Comparison of ENCODE assay signal across 11 mouse cellular contexts in genomic region chr4:41527996-41528395, GRCm38 (mm10). TPM values are rescaled to one million over a fixed set of nuclear protein-coding genes. Genes with fewer than 3 reads are reported as not detected.
A peak's percentile ranks its signal among the peaks of the same experiment; 100 is the strongest.
DNase-seq lines count a peak whose midpoint lies in the region; ATAC-seq and TF ChIP-seq lines count a peak whose summit lies in the region.
"Had no signal": no experiment of that assay in that cellular context is flagged by ENCODE, and none has a peak within 500 bp of the region (broad histone marks: within the 10 kb centered on the region; RNA-seq: fewer than 3 reads in every experiment).

No protein-coding gene starts in this region.

- no peak for TF ChIP-seq EP300 in lung, postnatal 0 days (IDR thresholded peaks at IDR 0.05)

- H3K4me3 ChIP-seq in lung, embryonic 16.5 days (ENCODE audit: low read length), result no peak overlapping the region
- H3K4me3 ChIP-seq in lung, postnatal 0 days (ENCODE audit: low read depth, low read length), result no peak overlapping the region
- no peak overlapping the region for H3K4me3 ChIP-seq in midbrain, postnatal 0 days (ENCODE audit: low read depth, low read length)

- H3K27ac ChIP-seq in lung, embryonic 16.5 days (ENCODE audit: low read length), result no peak overlapping the region
- H3K27ac ChIP-seq in lung, postnatal 0 days (ENCODE audit: low read length), result no peak overlapping the region
- no peak overlapping the region for H3K27ac ChIP-seq in midbrain, postnatal 0 days (ENCODE audit: low read depth, low read length)
- H3K27ac ChIP-seq: macrophage had no signal

- no peak for DNase-seq in lung, postnatal 0 days (ENCODE audit: low spot score)
- DNase-seq in cerebellum, postnatal 25 days, result peak; percentile 70 to 85
- DNase-seq in kidney, adult 8-10 months, result peak; percentile 80 to 88
- DNase-seq in midbrain, postnatal 0 days (ENCODE audit: low spot score), result peak; percentile 53
- no peak for DNase-seq in layer of hippocampus, adult 9-11 months
- no peak for DNase-seq in layer of hippocampus, postnatal 14 days (ENCODE audit: low spot score in 2 of 2)

- no peaks in the 10 kb centered on the region for H3K36me3 ChIP-seq in lung, embryonic 16.5 days (ENCODE audit: control insufficient read depth, insufficient read depth, low read length)
- no peaks in the 10 kb centered on the region for H3K36me3 ChIP-seq in lung, postnatal 0 days (ENCODE audit: insufficient read depth, low read length)
- H3K36me3 ChIP-seq in midbrain, postnatal 0 days (ENCODE audit: insufficient read depth, low read length), result peaks cover 8% of the 10 kb centered on the region; the same call in 1 of the 2 replicates

- no peak overlapping the region for H3K4me2 ChIP-seq in lung, embryonic 16.5 days (ENCODE audit: low read depth, low read length)
- no peak overlapping the region for H3K4me2 ChIP-seq in lung, postnatal 0 days (replicated peaks; ENCODE audit: low read depth, low read length)
- H3K4me2 ChIP-seq in midbrain, postnatal 0 days (ENCODE audit: low read depth, low read length, poor library complexity, severe bottlenecking), result no peak overlapping the region

- WGBS in lung, embryonic 16.5 days, result 20% methylated on average over 8 of the region's 8 CpGs
- 13% methylated on average over 8 of the region's 8 CpGs for WGBS in lung, postnatal 0 days
- 19% methylated on average over 8 of the region's 8 CpGs for WGBS in midbrain, postnatal 0 days

- no peaks in the 10 kb centered on the region for H3K27me3 ChIP-seq in lung, embryonic 16.5 days (ENCODE audit: control insufficient read depth, insufficient read depth, low read depth, low read length)
- no peaks in the 10 kb centered on the region for H3K27me3 ChIP-seq in lung, postnatal 0 days (replicated peaks; ENCODE audit: insufficient read depth, low read length)
- no peaks in the 10 kb centered on the region for H3K27me3 ChIP-seq in midbrain, postnatal 0 days (ENCODE audit: insufficient read depth, low read length)

- ATAC-seq in lung, embryonic 16.5 days (ENCODE audit: low read depth), result 0 out of 2 replicates have a peak, but pooled peaks have one; percentile 15
- no peak for ATAC-seq in lung, postnatal 0 days
- no peak for ATAC-seq in midbrain, postnatal 0 days (ENCODE audit: low FRiP score)
- ATAC-seq in megakaryocyte, adult 5-6 weeks (ENCODE audit: poor library complexity, severe bottlenecking), result no peak

- H3K9me3 ChIP-seq in lung, embryonic 16.5 days (ENCODE audit: control insufficient read depth, low read length), result no peaks in the 10 kb centered on the region
- no peaks in the 10 kb centered on the region for H3K9me3 ChIP-seq in lung, postnatal 0 days (ENCODE audit: low read length)
- no peaks in the 10 kb centered on the region for H3K9me3 ChIP-seq in midbrain, postnatal 0 days (ENCODE audit: low read length)

- 0 out of 2 replicates have a peak, but pooled peaks cover 2% of the 10 kb centered on the region for H3K4me1 ChIP-seq in lung, embryonic 16.5 days (replicated peaks; ENCODE audit: control insufficient read depth, insufficient read depth, low read length)
- no peaks in the 10 kb centered on the region for H3K4me1 ChIP-seq in lung, postnatal 0 days (ENCODE audit: insufficient read depth, low read depth, low read length)
- H3K4me1 ChIP-seq in midbrain, postnatal 0 days (ENCODE audit: insufficient read depth, low read length), result peaks cover 5% of the 10 kb centered on the region; the same call in 1 of the 2 replicates

- H3K9ac ChIP-seq in lung, embryonic 16.5 days (ENCODE audit: low read length), result no peak overlapping the region
- H3K9ac ChIP-seq in lung, postnatal 0 days (replicated peaks; ENCODE audit: low read depth), result no peak overlapping the region
- no peak overlapping the region for H3K9ac ChIP-seq in midbrain, postnatal 0 days (replicated peaks; ENCODE audit: low read length, poor library complexity, severe bottlenecking)

- TF ChIP-seq CTCF in lung, postnatal 0 days (IDR thresholded peaks at IDR 0.05), result no peak
- TF ChIP-seq CTCF in midbrain, postnatal 0 days (IDR thresholded peaks at IDR 0.05), result no peak

RNA-seq across cellular contexts. Expression of gene 1110017D15Rik, which starts 10.9 kb away (rescaled TPM):
- 15.7 and 18.6 TPM in 2 replicates for polyA plus RNA-seq in lung, embryonic 16.5 days (2015; fragmentation: Nextera tagmentation; extraction: Ambion mirVana)
- polyA plus RNA-seq in lung, postnatal 0 days (2015; fragmentation: Nextera tagmentation; extraction: Ambion mirVana), result 37.3 and 41.4 TPM in 2 replicates
- 10.9 and 11.8 TPM in 2 replicates for total RNA-seq in midbrain, postnatal 0 days (2014; rRNA removed)
- polyA plus RNA-seq in midbrain, postnatal 0 days (2015; fragmentation: Nextera tagmentation; extraction: Ambion mirVana), result 18.1 and 20.7 TPM in 2 replicates
- not detected in 2 replicates for total RNA-seq in megakaryocyte, adult 5-6 weeks (2015)
- not detected in 2 replicates for total RNA-seq in megakaryocyte, adult 5-6 weeks (2017)
- total RNA-seq in layer of hippocampus, postnatal 14 days (2021), result 10 to 100 TPM in 1 of 2 experiments, 1 to 10 TPM in 1; 4.0 to 10.3 TPM
- total RNA-seq: hematopoietic stem cell, adult 5-6 weeks; MEL had no signal

RNA-seq across cellular contexts. Expression of gene AI464131, which starts 25.1 kb away (rescaled TPM):
- 6.0 and 6.4 TPM in 2 replicates for polyA plus RNA-seq in lung, embryonic 16.5 days (2015; fragmentation: Nextera tagmentation; extraction: Ambion mirVana)
- polyA plus RNA-seq in lung, postnatal 0 days (2015; fragmentation: Nextera tagmentation; extraction: Ambion mirVana), result 5.0 and 5.5 TPM in 2 replicates
- 40.5 and 46.0 TPM in 2 replicates for total RNA-seq in midbrain, postnatal 0 days (2014; rRNA removed)
- 15.7 and 18.1 TPM in 2 replicates for polyA plus RNA-seq in midbrain, postnatal 0 days (2015; fragmentation: Nextera tagmentation; extraction: Ambion mirVana)
- total RNA-seq in megakaryocyte, adult 5-6 weeks (2015), result 0.04 TPM in 1 of 2 replicates, not detected in the other
- 0.07 TPM in 1 of 2 replicates, not detected in the other for total RNA-seq in megakaryocyte, adult 5-6 weeks (2017)
- 10 to 100 TPM; 44.3 to 45.1 TPM for total RNA-seq in layer of hippocampus, postnatal 14 days (2021)

RNA-seq across cellular contexts. Expression of gene Fam219a, which starts 41.3 kb away (rescaled TPM):
- 1.9 and 2.7 TPM in 2 replicates for polyA plus RNA-seq in lung, embryonic 16.5 days (2015; fragmentation: Nextera tagmentation; extraction: Ambion mirVana)
- 4.7 and 5.2 TPM in 2 replicates for polyA plus RNA-seq in lung, postnatal 0 days (2015; fragmentation: Nextera tagmentation; extraction: Ambion mirVana)
- 125 and 130 TPM in 2 replicates for total RNA-seq in midbrain, postnatal 0 days (2014; rRNA removed)
- polyA plus RNA-seq in midbrain, postnatal 0 days (2015; fragmentation: Nextera tagmentation; extraction: Ambion mirVana), result 20.5 and 24.1 TPM in 2 replicates
- 6.1 and 8.9 TPM in 2 replicates for total RNA-seq in megakaryocyte, adult 5-6 weeks (2015)
- 1.7 and 3.1 TPM in 2 replicates for total RNA-seq in megakaryocyte, adult 5-6 weeks (2017)
- total RNA-seq in layer of hippocampus, postnatal 14 days (2021), result 100 to 1,000 TPM; 170 to 187 TPM

RNA-seq across cellular contexts. Expression of gene Dnaic1, which starts 41.6 kb away (rescaled TPM):
- 2.9 and 4.0 TPM in 2 replicates for polyA plus RNA-seq in lung, embryonic 16.5 days (2015; fragmentation: Nextera tagmentation; extraction: Ambion mirVana)
- 8.9 and 9.0 TPM in 2 replicates for polyA plus RNA-seq in lung, postnatal 0 days (2015; fragmentation: Nextera tagmentation; extraction: Ambion mirVana)
- total RNA-seq in midbrain, postnatal 0 days (2014; rRNA removed), result 1.7 and 6.1 TPM in 2 replicates
- polyA plus RNA-seq in midbrain, postnatal 0 days (2015; fragmentation: Nextera tagmentation; extraction: Ambion mirVana), result 3.2 and 3.8 TPM in 2 replicates
- not detected in 2 replicates for total RNA-seq in megakaryocyte, adult 5-6 weeks (2015)
- total RNA-seq in megakaryocyte, adult 5-6 weeks (2017), result not detected in 2 replicates
- total RNA-seq in layer of hippocampus, postnatal 14 days (2021), result 10 to 100 TPM in 1 of 2 experiments, 1 to 10 TPM in 1; 7.2 to 13.3 TPM
- total RNA-seq: hematopoietic stem cell, adult 5-6 weeks; MEL had no signal

Comparison
In these comparisons a context has a peak if more than half of its experiments do, and no peak if none do; other contexts are left out.
1. DNase-seq: peak in cerebellum, postnatal 25 days (2 of 2), kidney, adult 8-10 months (2 of 2) and midbrain, postnatal 0 days (single experiment); none in lung, postnatal 0 days (single experiment), layer of hippocampus, adult 9-11 months (single experiment) and layer of hippocampus, postnatal 14 days (0 of 2).
2. RNA of gene 1110017D15Rik, which starts 10.9 kb away (total RNA-seq): 10.9 to 11.8 TPM in midbrain, postnatal 0 days and 4.0 to 10.3 TPM in layer of hippocampus, postnatal 14 days; not detected in megakaryocyte, adult 5-6 weeks; every median in the first group is over 4 times any median in the second.
3. RNA of gene AI464131, which starts 25.1 kb away (total RNA-seq): 40.5 to 46.0 TPM in midbrain, postnatal 0 days and 44.3 to 45.1 TPM in layer of hippocampus, postnatal 14 days; 0.04 to 0.07 TPM in megakaryocyte, adult 5-6 weeks; every median in the first group is over 10 times any median in the second.
4. RNA of gene Fam219a, which starts 41.3 kb away (total RNA-seq): 170 to 187 TPM in layer of hippocampus, postnatal 14 days and 125 to 130 TPM in midbrain, postnatal 0 days; 1.7 to 8.9 TPM in megakaryocyte, adult 5-6 weeks; every median in the first group is over 10 times any median in the second.